Mouse (Mus musculus) heart, adult 2 months (tissue): ENCODE data around the gene Patj. TPM values are rescaled to one million over a fixed set of nuclear protein-coding genes. Genes with fewer than 3 reads are reported as not detected.

ENCODE experiments used
- DNase-seq, 2 experiments: peaks; one replicate each; pipeline ENCODE4 v3.0.0; 2021
- H3K27ac ChIP-seq: fragments of 200-600 bp; 2 replicates; pipeline ENCODE4 v1.8.1; 2022
- H3K27me3 ChIP-seq: fragments of 200-500 bp; 2 replicates; pipeline ENCODE4 v1.6.1; 2012; ENCODE audit warnings: mild to moderate bottlenecking, low read length, inconsistent platforms, mixed read lengths; ENCODE audit not compliant: control insufficient read depth, insufficient read depth
- H3K36me3 ChIP-seq: fragments of 200-500 bp; 2 replicates; pipeline ENCODE4 v1.6.1; 2012; ENCODE audit warnings: low read length, inconsistent platforms; ENCODE audit not compliant: control insufficient read depth, insufficient read depth
- H3K4me1 ChIP-seq: fragments of 200-500 bp; 2 replicates; pipeline ENCODE4 v1.6.1; 2011; ENCODE audit warnings: low read length; ENCODE audit not compliant: control insufficient read depth, insufficient read depth
- H3K4me3 ChIP-seq: fragments of 200-600 bp; 2 replicates; pipeline ENCODE4 v1.8.1; 2022
- H3K79me2 ChIP-seq: fragments of 200-500 bp; replicated peaks from 2 replicates; pipeline ENCODE4 v1.6.1; 2012; ENCODE audit warnings: mild to moderate bottlenecking, inconsistent platforms, low read length, moderate library complexity, mixed read lengths; ENCODE audit not compliant: control insufficient read depth, insufficient read depth
- H3K9ac ChIP-seq: fragments of 200-500 bp; 2 replicates; pipeline ENCODE4 v1.6.1; 2012; ENCODE audit warnings: low read depth, mild to moderate bottlenecking, control low read depth, inconsistent platforms, low read length, mixed read lengths
- CTCF ChIP-seq: fragments of 200-600 bp; IDR thresholded peaks from 2 replicates; pipeline ENCODE4 v1.8.1; 2022; ENCODE audit warnings: antibody characterized with exemption, mild to moderate bottlenecking, moderate library complexity
- EP300 ChIP-seq: fragments of 200-500 bp; IDR thresholded peaks from 2 replicates; pipeline ENCODE4 v1.6.1; 2011; ENCODE audit warnings: low read depth, low read length, control low read depth; ENCODE audit not compliant: insufficient read depth
- POLR2A ChIP-seq: fragments of 200-500 bp; IDR thresholded peaks from 2 replicates; pipeline ENCODE4 v1.6.1; 2011; ENCODE audit warnings: mild to moderate bottlenecking, low read depth, low read length, control low read depth; ENCODE audit not compliant: insufficient read depth
- WGBS: fragments of 180-500 bp; shearing (Covaris S2); methylation state at CpG from one replicate; pipeline ENCODE4 v1.1.7; 2018; 5-methylcytosine and 5-hydroxymethylcytosine counted together
- intact Hi-C: fragments of 180-260 bp; cut with DNase I; formaldehyde crosslinking; loops from one replicate; pipeline ENCODE4 v1.15.1; 2025
- polyA plus RNA-seq: library from polyadenylated mRNA; depleted of rRNA; stranded (reverse); fragments of >200 nt; gene quantifications from 2 replicates; pipeline ENCODE4 v1.2.3, GENCODE M21; 2012
- total RNA-seq, 2 experiments: library from RNA; stranded (reverse); gene quantifications; 2 replicates each; pipeline ENCODE4 v1.2.3; 2021

The Patj gene
- total and polyA plus RNA-seq, 3 experiments = 6.1 to 14.5 (median 13.8) TPM

GRCm38 (mm10) chr4:98563506-98564195 lies 168.1 kb downstream of the Patj start:
- Histone ChIP-seq H3K9ac (no peak overlapping the region), H3K4me3 (no peak overlapping the region), H3K27me3 (no peaks in the 10 kb centered on the region), H3K36me3 (no peaks in the 10 kb centered on the region), H3K4me1 (peaks cover 6% of the 10 kb centered on the region; the same call in 1 of the 2 replicates), H3K27ac (peak overlapping the region; percentile 75), H3K79me2 (no peaks in the 10 kb centered on the region)
- peak; percentile 44 to 58 for DNase-seq
- TF ChIP-seq EP300 (no peak), POLR2A (no peak), CTCF (no peak)
- intact Hi-C loops = no loop called here
- 41% methylated on average over 10 of the region's 10 CpGs for WGBS

GRCm38 (mm10) chr4:98564196-98564865 lies 168.7 kb downstream of the Patj start:
- 66% methylated on average over 6 of the region's 6 CpGs for WGBS
- Histone ChIP-seq H3K36me3 (no peaks in the 10 kb centered on the region), H3K27me3 (no peaks in the 10 kb centered on the region), H3K9ac (no peak overlapping the region), H3K4me3 (no peak overlapping the region), H3K27ac (peak overlapping the region; percentile 51; the same call in 1 of the 2 replicates), H3K4me1 (peaks cover 6% of the 10 kb centered on the region; the same call in 1 of the 2 replicates), H3K79me2 (no peaks in the 10 kb centered on the region)
- TF ChIP-seq CTCF (no peak), POLR2A (no peak), EP300 (no peak)
- no peak for DNase-seq
- intact Hi-C loops = no loop called here

- intact Hi-C loops = no loop called here
- DNase-seq = no peak
- 90% methylated on average over 6 of the region's 6 CpGs for WGBS
These were observed 171.2 kb downstream of the Patj start for GRCm38 (mm10) chr4:98566741-98567140.

GRCm38 (mm10) chr4:98567457-98567856 lies 171.9 kb downstream of the Patj start:
- Histone ChIP-seq H3K27ac (no peak overlapping the region), H3K79me2 (no peaks in the 10 kb centered on the region), H3K36me3 (no peaks in the 10 kb centered on the region), H3K4me1 (peaks cover 6% of the 10 kb centered on the region; the same call in 1 of the 2 replicates), H3K27me3 (no peaks in the 10 kb centered on the region), H3K4me3 (no peak overlapping the region), H3K9ac (no peak overlapping the region)
- WGBS = 93% methylated on average over 9 of the region's 9 CpGs
- intact Hi-C loops = no loop called here
- TF ChIP-seq POLR2A (no peak), EP300 (no peak), CTCF (no peak)
- no peak for DNase-seq

More at GRCm38 (mm10) chr4:98566741-98567140, 171.2 kb downstream of the Patj start:
- no peaks in the 10 kb centered on the region for H3K36me3 ChIP-seq
- no peak overlapping the region for H3K4me3 ChIP-seq
- TF ChIP-seq POLR2A (no peak), CTCF (no peak)
- peaks cover 6% of the 10 kb centered on the region; the same call in 1 of the 2 replicates for H3K4me1 ChIP-seq
- no peaks in the 10 kb centered on the region for H3K27me3 ChIP-seq
- no peak overlapping the region for H3K9ac ChIP-seq
- no peaks in the 10 kb centered on the region for H3K79me2 ChIP-seq
- no peak overlapping the region for H3K27ac ChIP-seq

GRCm38 (mm10) chr4:98569904-98570303 lies 174.3 kb downstream of the Patj start:
- 50% methylated on average over 4 of the region's 4 CpGs for WGBS
- intact Hi-C loops = no loop called here
- H3K4me1 ChIP-seq = peaks cover 1% of the 10 kb centered on the region; the same call in 1 of the 2 replicates
- no peak overlapping the region for H3K4me3 ChIP-seq
- H3K9ac ChIP-seq = no peak overlapping the region
- TF ChIP-seq EP300 (no peak), CTCF (no peak), POLR2A (no peak)
- no peaks in the 10 kb centered on the region for H3K36me3 ChIP-seq
- H3K27ac ChIP-seq = no peak overlapping the region
- H3K79me2 ChIP-seq = no peaks in the 10 kb centered on the region
- no peak for DNase-seq
- H3K27me3 ChIP-seq = no peaks in the 10 kb centered on the region

- no peak for DNase-seq
- H3K9ac ChIP-seq = no peak overlapping the region
- H3K27ac ChIP-seq = no peak overlapping the region
- intact Hi-C loops = no loop called here
- H3K4me3 ChIP-seq = no peak overlapping the region
- TF ChIP-seq CTCF = no peak
- TF ChIP-seq EP300 = no peak
- no peak for TF ChIP-seq POLR2A
- no peaks in the 10 kb centered on the region for H3K79me2 ChIP-seq
- no peaks in the 10 kb centered on the region for H3K27me3 ChIP-seq
- H3K4me1 ChIP-seq = no peaks in the 10 kb centered on the region; the same call in 1 of the 2 replicates
- no peaks in the 10 kb centered on the region for H3K36me3 ChIP-seq
These were observed 181.7 kb downstream of the Patj start for GRCm38 (mm10) chr4:98577275-98577674.
